Mouse (Mus musculus): ENCODE results near the gene Rab17. TPM values are rescaled to one million over a fixed set of nuclear protein-coding genes. Genes with fewer than 3 reads are reported as not detected.
A peak's percentile ranks its signal among the peaks of the same experiment; 100 is the strongest.

The Rab17 gene
- polyA plus RNA-seq, 1 experiment from 2014 or later = 6.1 TPM

- ATAC-seq (ENCODE audit: low FRiP score, low TSS enrichment) = peak; percentile 26; the same call in 1 of the 2 replicates
- H3K36me3 ChIP-seq (ENCODE audit: control insufficient read depth, insufficient read depth, low read length) = no peaks in the 10 kb centered on the region
- H3K27ac ChIP-seq (ENCODE audit: low read depth, low read length) = no peak overlapping the region
- no peaks in the 10 kb centered on the region for H3K27me3 ChIP-seq (ENCODE audit: control insufficient read depth, insufficient read depth, low read length)
- H3K9me3 ChIP-seq (ENCODE audit: control insufficient read depth, low read length) = no peaks in the 10 kb centered on the region
- H3K9ac ChIP-seq (ENCODE audit: low read depth, low read length) = no peak overlapping the region
- 27% methylated on average over 12 of the region's 12 CpGs for WGBS
- no peak overlapping the region for H3K4me2 ChIP-seq (replicated peaks; ENCODE audit: low read depth, low read length)
- H3K4me3 ChIP-seq (ENCODE audit: low read length) = no peak overlapping the region
- H3K4me1 ChIP-seq (ENCODE audit: control insufficient read depth, insufficient read depth, low read length) = peaks cover 8% of the 10 kb centered on the region
These were observed 5.6 kb upstream of the Rab17 start for GRCm38 (mm10) chr1:90974906-90975649.

GRCm38 (mm10) chr1:90973574-90973911 lies 4.1 kb upstream of the Rab17 start:
- Histone ChIP-seq H3K4me2 (replicated peaks; ENCODE audit: low read depth, low read length) (no peak overlapping the region), H3K4me3 (ENCODE audit: low read length) (no peak overlapping the region), H3K9ac (ENCODE audit: low read depth, low read length) (no peak overlapping the region), H3K9me3 (ENCODE audit: control insufficient read depth, low read length) (no peaks in the 10 kb centered on the region), H3K36me3 (ENCODE audit: control insufficient read depth, insufficient read depth, low read length) (no peaks in the 10 kb centered on the region), H3K4me1 (ENCODE audit: control insufficient read depth, insufficient read depth, low read length) (peaks cover 14% of the 10 kb centered on the region), H3K27me3 (ENCODE audit: control insufficient read depth, insufficient read depth, low read length) (no peaks in the 10 kb centered on the region), H3K27ac (ENCODE audit: low read depth, low read length) (no peak overlapping the region)
- ATAC-seq (ENCODE audit: low FRiP score, low TSS enrichment) = no peak
- 88% methylated on average over 2 of the region's 2 CpGs for WGBS

GRCm38 (mm10) chr1:90972911-90973573 lies 3.6 kb upstream of the Rab17 start:
- ATAC-seq (ENCODE audit: low FRiP score, low TSS enrichment) = peak; percentile 79
- Histone ChIP-seq H3K4me2 (replicated peaks; ENCODE audit: low read depth, low read length) (no peak overlapping the region), H3K27me3 (ENCODE audit: control insufficient read depth, insufficient read depth, low read length) (no peaks in the 10 kb centered on the region), H3K9ac (ENCODE audit: low read depth, low read length) (no peak overlapping the region), H3K4me1 (ENCODE audit: control insufficient read depth, insufficient read depth, low read length) (peaks cover 14% of the 10 kb centered on the region), H3K9me3 (ENCODE audit: control insufficient read depth, low read length) (no peaks in the 10 kb centered on the region), H3K4me3 (ENCODE audit: low read length) (no peak overlapping the region), H3K36me3 (ENCODE audit: control insufficient read depth, insufficient read depth, low read length) (no peaks in the 10 kb centered on the region), H3K27ac (ENCODE audit: low read depth, low read length) (no peak overlapping the region)
- 29% methylated on average over 9 of the region's 9 CpGs for WGBS

GRCm38 (mm10) chr1:90969881-90970390 lies 475 bp upstream of the Rab17 start:
- Histone ChIP-seq H3K9ac (ENCODE audit: low read depth, low read length) (no peak overlapping the region), H3K4me1 (ENCODE audit: control insufficient read depth, insufficient read depth, low read length) (peaks cover 14% of the 10 kb centered on the region), H3K4me2 (replicated peaks; ENCODE audit: low read depth, low read length) (no peak overlapping the region), H3K9me3 (ENCODE audit: control insufficient read depth, low read length) (no peaks in the 10 kb centered on the region), H3K36me3 (ENCODE audit: control insufficient read depth, insufficient read depth, low read length) (no peaks in the 10 kb centered on the region), H3K27ac (ENCODE audit: low read depth, low read length) (0 out of 2 replicates have a peak overlapping the region, but pooled peaks have one; percentile 48), H3K27me3 (ENCODE audit: control insufficient read depth, insufficient read depth, low read length) (no peaks in the 10 kb centered on the region), H3K4me3 (ENCODE audit: low read length) (no peak overlapping the region)
- 78% methylated on average over 10 of the region's 10 CpGs for WGBS
- no peak for ATAC-seq (ENCODE audit: low FRiP score, low TSS enrichment)

- Histone ChIP-seq H3K9me3 (ENCODE audit: control insufficient read depth, low read length) (no peaks in the 10 kb centered on the region), H3K4me1 (ENCODE audit: control insufficient read depth, insufficient read depth, low read length) (peaks cover 11% of the 10 kb centered on the region), H3K9ac (ENCODE audit: low read depth, low read length) (no peak overlapping the region), H3K27ac (ENCODE audit: low read depth, low read length) (no peak overlapping the region), H3K4me2 (replicated peaks; ENCODE audit: low read depth, low read length) (no peak overlapping the region; the same call in 1 of the 2 replicates), H3K27me3 (ENCODE audit: control insufficient read depth, insufficient read depth, low read length) (no peaks in the 10 kb centered on the region; the same call in 1 of the 2 replicates), H3K36me3 (ENCODE audit: control insufficient read depth, insufficient read depth, low read length) (no peaks in the 10 kb centered on the region), H3K4me3 (ENCODE audit: low read length) (no peak overlapping the region)
- no peak for ATAC-seq (ENCODE audit: low FRiP score, low TSS enrichment)
- WGBS = 82% methylated on average over 4 of the region's 4 CpGs
These were observed 812 bp downstream of the Rab17 start for GRCm38 (mm10) chr1:90968649-90969048.

GRCm38 (mm10) chr1:90967583-90967982 lies 1.9 kb downstream of the Rab17 start:
- Histone ChIP-seq H3K4me3 (ENCODE audit: low read length) (no peak overlapping the region), H3K36me3 (ENCODE audit: control insufficient read depth, insufficient read depth, low read length) (no peaks in the 10 kb centered on the region), H3K27me3 (ENCODE audit: control insufficient read depth, insufficient read depth, low read length) (no peaks in the 10 kb centered on the region; the same call in 1 of the 2 replicates), H3K27ac (ENCODE audit: low read depth, low read length) (no peak overlapping the region), H3K9ac (ENCODE audit: low read depth, low read length) (no peak overlapping the region), H3K9me3 (ENCODE audit: control insufficient read depth, low read length) (no peaks in the 10 kb centered on the region), H3K4me2 (replicated peaks; ENCODE audit: low read depth, low read length) (no peak overlapping the region), H3K4me1 (ENCODE audit: control insufficient read depth, insufficient read depth, low read length) (peaks cover 18% of the 10 kb centered on the region; the same call in 1 of the 2 replicates)
- WGBS = 86% methylated on average over 7 of the region's 7 CpGs
- no peak for ATAC-seq (ENCODE audit: low FRiP score, low TSS enrichment)

- no peak overlapping the region for H3K9ac ChIP-seq (ENCODE audit: low read depth, low read length)
- H3K4me1 ChIP-seq (ENCODE audit: control insufficient read depth, insufficient read depth, low read length) = peaks cover 17% of the 10 kb centered on the region; the same call in 1 of the 2 replicates
- no peak overlapping the region for H3K4me3 ChIP-seq (ENCODE audit: low read length)
- no peak overlapping the region for H3K4me2 ChIP-seq (replicated peaks; ENCODE audit: low read depth, low read length)
- no peaks in the 10 kb centered on the region for H3K9me3 ChIP-seq (ENCODE audit: control insufficient read depth, low read length)
- peak; percentile 80 for ATAC-seq (ENCODE audit: low FRiP score, low TSS enrichment)
- WGBS = 11% methylated on average over 3 of the region's 3 CpGs
- H3K27me3 ChIP-seq (ENCODE audit: control insufficient read depth, insufficient read depth, low read length) = no peaks in the 10 kb centered on the region; the same call in 1 of the 2 replicates
- no peaks in the 10 kb centered on the region for H3K36me3 ChIP-seq (ENCODE audit: control insufficient read depth, insufficient read depth, low read length)
- peak overlapping the region; percentile 61; the same call in 1 of the 2 replicates for H3K27ac ChIP-seq (ENCODE audit: low read depth, low read length)
These were observed 6.5 kb downstream of the Rab17 start for GRCm38 (mm10) chr1:90962994-90963393.

GRCm38 (mm10) chr1:90962526-90962925 lies 6.9 kb downstream of the Rab17 start:
- Histone ChIP-seq H3K27ac (ENCODE audit: low read depth, low read length) (peak overlapping the region; percentile 61; the same call in 1 of the 2 replicates), H3K4me1 (ENCODE audit: control insufficient read depth, insufficient read depth, low read length) (peaks cover 17% of the 10 kb centered on the region; the same call in 1 of the 2 replicates), H3K9ac (ENCODE audit: low read depth, low read length) (no peak overlapping the region), H3K9me3 (ENCODE audit: control insufficient read depth, low read length) (no peaks in the 10 kb centered on the region), H3K27me3 (ENCODE audit: control insufficient read depth, insufficient read depth, low read length) (no peaks in the 10 kb centered on the region; the same call in 1 of the 2 replicates), H3K4me3 (ENCODE audit: low read length) (no peak overlapping the region), H3K36me3 (ENCODE audit: control insufficient read depth, insufficient read depth, low read length) (no peaks in the 10 kb centered on the region), H3K4me2 (replicated peaks; ENCODE audit: low read depth, low read length) (no peak overlapping the region)
- peak; percentile 45; the same call in 1 of the 2 replicates for ATAC-seq (ENCODE audit: low FRiP score, low TSS enrichment)
- 45% methylated on average over 4 of the region's 4 CpGs for WGBS

Data from kidney, embryonic 14.5 days (tissue).